Mouse (Mus musculus) kidney, adult 18-20 months (tissue): ENCODE measurements at regions not wholly inside any gene's neighbourhood (a gene's known extent, or its start where the extent isn't known, plus 50 kb on each side); places are given as distances from the start of the nearest gene placed in this dataset.

Experiments
- DNase-seq: peaks from one replicate; pipeline ENCODE4 v3.0.0; 2021

DNA sequence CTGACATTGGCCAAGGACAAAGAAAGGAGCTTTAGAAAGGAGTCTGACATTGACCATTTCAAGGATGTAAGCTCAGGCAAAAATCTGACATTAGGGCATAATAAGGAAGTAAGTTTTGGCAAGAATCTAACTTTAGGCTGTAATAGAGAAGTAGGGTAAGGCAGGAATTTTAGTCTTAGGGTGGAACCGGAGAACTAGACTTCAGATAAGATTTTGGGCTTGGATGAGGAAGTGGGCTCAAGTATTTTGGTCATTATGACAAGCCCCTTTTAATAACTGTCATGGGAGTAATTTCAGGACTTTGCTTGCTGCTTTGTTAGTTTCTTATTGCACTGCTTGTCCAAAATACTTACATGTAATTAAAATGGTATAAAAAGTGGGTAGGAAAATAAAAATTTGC is 418.9 kb downstream of the Wdr20rt start:
- DNase-seq = no peak

DNA sequence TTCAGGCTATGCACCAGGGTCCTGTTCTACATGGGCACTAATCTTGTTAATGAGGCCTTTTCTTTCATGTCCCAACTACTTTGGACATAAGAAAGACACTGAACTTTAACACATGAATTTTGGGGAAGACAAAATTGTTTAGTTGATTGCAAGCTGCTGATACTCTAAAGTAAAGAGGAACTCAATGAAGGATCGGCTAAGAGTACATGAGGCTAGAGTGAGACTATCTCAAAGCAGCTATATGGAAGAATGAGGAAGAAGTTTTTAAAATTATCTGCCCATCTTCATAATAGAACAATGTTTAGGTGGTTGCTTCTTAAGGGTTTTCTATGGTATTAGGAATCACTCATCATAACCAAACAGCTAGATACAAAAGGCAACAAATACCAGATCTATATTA is 431.5 kb downstream of the Wdr20rt start:
- DNase-seq = no peak

GRCm38 (mm10) chr12:65671673-65672072 is 446.4 kb downstream of the Wdr20rt start:
- no peak for DNase-seq

GRCm38 (mm10) chr12:65673193-65673592 is 447.9 kb downstream of the Wdr20rt start:
- no peak for DNase-seq

- no peak for DNase-seq
Observed at GRCm38 (mm10) chr12:65674916-65675660, 449.8 kb downstream of the Wdr20rt start.

- DNase-seq = no peak
Observed at GRCm38 (mm10) chr12:65680335-65680734, 455.0 kb downstream of the Wdr20rt start.

DNA sequence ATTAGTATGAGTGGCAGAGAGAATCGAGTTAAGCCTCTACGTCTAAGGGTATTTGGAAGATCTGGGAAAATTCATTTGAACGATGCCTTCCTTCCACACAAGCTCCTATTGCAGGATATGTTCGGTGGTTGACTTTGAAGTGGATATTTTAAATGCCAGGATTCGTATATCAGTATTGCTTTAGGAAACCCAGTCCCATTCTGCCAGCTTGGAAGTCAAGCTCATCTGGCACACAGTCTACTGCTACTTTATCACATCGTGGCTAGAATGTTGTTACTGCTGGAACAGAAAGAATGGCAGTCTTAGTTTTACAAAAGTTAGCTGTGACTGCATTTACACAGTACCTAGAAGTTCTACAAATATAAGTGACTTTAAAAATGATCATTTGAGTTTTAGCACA is 456.5 kb downstream of the Wdr20rt start:
- no peak for DNase-seq

DNA sequence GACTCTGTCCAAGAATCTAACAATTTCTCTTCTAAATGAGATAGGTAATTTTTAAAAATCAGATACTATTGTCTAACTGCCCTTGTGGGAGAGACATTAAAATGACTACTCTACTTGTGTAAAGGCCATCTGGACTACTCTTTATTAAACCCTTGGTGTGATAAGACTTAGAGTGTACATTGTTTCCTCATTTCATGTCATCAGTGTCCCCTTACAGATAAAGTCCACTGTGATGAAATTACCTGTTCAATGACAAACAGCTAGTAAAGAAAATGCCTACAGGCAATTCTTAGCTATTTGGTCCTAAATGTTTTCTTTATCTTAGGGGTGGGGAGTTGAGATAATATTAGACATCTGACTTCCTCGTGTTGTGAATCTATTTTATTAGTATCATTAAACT is 479.7 kb downstream of the Wdr20rt start:
- DNase-seq = no peak

GRCm38 (mm10) chr12:65712304-65712703 is 487.0 kb downstream of the Wdr20rt start:
- DNase-seq = no peak
